Mouse (Mus musculus) left cerebral cortex, postnatal 4 days (tissue): ENCODE measurements around the gene H2-M9. TPM values are rescaled to one million over a fixed set of nuclear protein-coding genes. Genes with fewer than 3 reads are reported as not detected.

Experiments
- DNase-seq: peaks from one replicate; pipeline ENCODE4 v3.0.0-alpha.2; 2022
- intact Hi-C: fragments of 180-260 bp; cut with DNase I; formaldehyde crosslinking; loops from one replicate; pipeline ENCODE4 v1.15.1; 2025
- total RNA-seq, 2 experiments: library from RNA; stranded (reverse); gene quantifications; 2 replicates each; pipeline ENCODE4 v1.2.3; 2021

H2-M9 gene
- not detected for total RNA-seq

DNA sequence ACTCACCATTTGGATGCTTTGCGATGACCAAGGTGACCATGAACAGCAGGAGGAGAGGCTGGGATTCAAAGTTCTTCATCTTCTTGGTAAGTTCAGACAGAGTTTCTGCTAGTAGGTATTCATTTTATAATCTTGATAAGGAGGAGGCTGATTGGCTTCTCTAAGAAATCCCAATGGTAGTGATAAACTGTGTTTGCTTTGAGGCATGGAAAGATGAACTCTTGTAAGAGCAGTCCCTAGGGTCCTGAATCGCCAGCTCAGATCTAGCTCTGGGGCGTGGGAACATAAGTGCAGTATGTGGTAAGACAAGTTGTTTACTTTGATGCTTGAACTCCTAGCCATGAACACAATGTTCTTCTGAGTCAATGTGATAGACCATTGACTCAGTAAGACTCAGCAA is at the start of gene H2-M9:
Gene H2-M9, minus strand, starts transcription at position 101 of the 400 bp plus-strand sequence.
- no peak for DNase-seq
- intact Hi-C loops: no loop called here

- intact Hi-C loops: no loop called here
- no peak for DNase-seq
Measured at GRCm38 (mm10) chr17:36672119-36672518, 29.7 kb upstream of the H2-M9 start, which contains the start of gene H2-M1. TSS of gene H2-M1 (minus strand) at chr17:36672219.

Other genes with a start within 250 kb of the H2-M9 start
- not detected for gene H2-M10.4, start 180.3 kb downstream of the H2-M9 start, total RNA-seq
- gene H2-M11, start 95.6 kb downstream of the H2-M9 start, total RNA-seq: not detected
- gene H2-M1, start 29.6 kb upstream of the H2-M9 start, total RNA-seq: not detected
- not detected for gene H2-M10.5, start 130.2 kb upstream of the H2-M9 start, total RNA-seq
- not detected for gene H2-M10.6, start 169.5 kb upstream of the H2-M9 start, total RNA-seq
- gene Trim26, start 194.5 kb upstream of the H2-M9 start, total RNA-seq: 10 to 100 TPM; 33.4 to 36.8 TPM
- gene Trim15, start 224.5 kb upstream of the H2-M9 start, total RNA-seq: not detected
- not detected for gene Trim10, start 226.9 kb upstream of the H2-M9 start, total RNA-seq
- not detected for gene Trim40, start 247.5 kb upstream of the H2-M9 start, total RNA-seq